Mouse (Mus musculus): ENCODE results near the gene Maz. TPM values are rescaled to one million over a fixed set of nuclear protein-coding genes. Genes with fewer than 3 reads are reported as not detected.

The Maz gene
- polyA plus RNA-seq (2015; fragmentation: Nextera tagmentation; extraction: Ambion mirVana), result 38.1 and 45.7 TPM in 2 replicates

- H3K4me1 ChIP-seq (replicated peaks), result peaks cover 73% of the 10 kb centered on the region
- ATAC-seq (ENCODE audit: insufficient read depth), result peak; percentile 81
These were observed at the start of gene Maz for GRCm38 (mm10) chr7:127026984-127027726. Maz (minus strand) TSS chr7:127027037.

GRCm38 (mm10) chr7:127076188-127076587 lies 49.4 kb upstream of the Maz start:
- Histone ChIP-seq H3K36me3 (replicated peaks) (no peaks in the 10 kb centered on the region), H3K27ac (replicated peaks) (no peak overlapping the region), H3K4me2 (no peak overlapping the region), H3K9ac (no peak overlapping the region), H3K9me3 (replicated peaks) (no peaks in the 10 kb centered on the region), H3K27me3 (no peaks in the 10 kb centered on the region), H3K4me1 (replicated peaks) (0 out of 2 replicates have a peak, but pooled peaks cover 3% of the 10 kb centered on the region), H3K4me3 (replicated peaks) (no peak overlapping the region)
- WGBS (ENCODE audit: insufficient replicate concordance), result 77% methylated on average over 5 of the region's 5 CpGs
- no peak for ATAC-seq (ENCODE audit: insufficient read depth)

More at GRCm38 (mm10) chr7:127026984-127027726, at the start of gene Maz:
- peak within 1 kb of the TSS; percentile 99 for H3K9ac ChIP-seq
- WGBS (ENCODE audit: insufficient replicate concordance), result under 1% methylated on average over 54 of the region's 63 CpGs
- no peaks in the 10 kb centered on the region for H3K27me3 ChIP-seq
- H3K4me3 ChIP-seq (replicated peaks), result peak within 1 kb of the TSS; percentile 98
- H3K4me2 ChIP-seq, result peak within 1 kb of the TSS; percentile 98
- peak within 1 kb of the TSS; percentile 97 for H3K27ac ChIP-seq (replicated peaks)
- H3K36me3 ChIP-seq (replicated peaks), result peaks cover 79% of the 10 kb centered on the region
- no peaks in the 10 kb centered on the region for H3K9me3 ChIP-seq (replicated peaks)

GRCm38 (mm10) chr7:127073221-127073620 lies 46.4 kb upstream of the Maz start:
- 73% methylated on average over 4 of the region's 4 CpGs for WGBS (ENCODE audit: insufficient replicate concordance)
- no peak for ATAC-seq (ENCODE audit: insufficient read depth)

GRCm38 (mm10) chr7:127070871-127071413 lies 44.1 kb upstream of the Maz start:
- Histone ChIP-seq H3K9me3 (replicated peaks) (no peaks in the 10 kb centered on the region), H3K27ac (replicated peaks) (no peak overlapping the region), H3K9ac (no peak overlapping the region), H3K4me3 (replicated peaks) (no peak overlapping the region), H3K4me2 (no peak overlapping the region), H3K4me1 (replicated peaks) (no peaks in the 10 kb centered on the region), H3K27me3 (no peaks in the 10 kb centered on the region), H3K36me3 (replicated peaks) (no peaks in the 10 kb centered on the region)
- no peak for ATAC-seq (ENCODE audit: insufficient read depth)
- WGBS (ENCODE audit: insufficient replicate concordance), result 58% methylated on average over 4 of the region's 4 CpGs

More at GRCm38 (mm10) chr7:127073221-127073620, 46.4 kb upstream of the Maz start:
- Histone ChIP-seq H3K4me1 (replicated peaks) (no peaks in the 10 kb centered on the region), H3K27me3 (no peaks in the 10 kb centered on the region), H3K9ac (no peak overlapping the region), H3K4me2 (no peak overlapping the region), H3K27ac (replicated peaks) (no peak overlapping the region), H3K9me3 (replicated peaks) (no peaks in the 10 kb centered on the region), H3K4me3 (replicated peaks) (no peak overlapping the region), H3K36me3 (replicated peaks) (no peaks in the 10 kb centered on the region)

GRCm38 (mm10) chr7:127066317-127066716 lies 39.5 kb upstream of the Maz start:
- H3K4me3 ChIP-seq (replicated peaks), result no peak overlapping the region
- H3K36me3 ChIP-seq (replicated peaks), result no peaks in the 10 kb centered on the region
- no peak for ATAC-seq (ENCODE audit: insufficient read depth)
- no peak overlapping the region for H3K4me2 ChIP-seq
- H3K27ac ChIP-seq (replicated peaks), result no peak overlapping the region
- 66% methylated on average over 4 of the region's 4 CpGs for WGBS (ENCODE audit: insufficient replicate concordance)
- no peaks in the 10 kb centered on the region for H3K9me3 ChIP-seq (replicated peaks)
- no peak overlapping the region for H3K9ac ChIP-seq
- H3K27me3 ChIP-seq, result 0 out of 2 replicates have a peak, but pooled peaks cover under 1% of the 10 kb centered on the region
- 0 out of 2 replicates have a peak, but pooled peaks cover 3% of the 10 kb centered on the region for H3K4me1 ChIP-seq (replicated peaks)

- H3K4me3 ChIP-seq (replicated peaks), result no peak overlapping the region
These were observed 38.7 kb upstream of the Maz start for GRCm38 (mm10) chr7:127065538-127065937.

GRCm38 (mm10) chr7:127055026-127055585 lies 28.3 kb upstream of the Maz start:
- H3K27ac ChIP-seq (replicated peaks), result no peak overlapping the region
- 51% methylated on average over 5 of the region's 5 CpGs for WGBS (ENCODE audit: insufficient replicate concordance)
- peaks cover 44% of the 10 kb centered on the region for H3K27me3 ChIP-seq
- H3K36me3 ChIP-seq (replicated peaks), result no peaks in the 10 kb centered on the region
- ATAC-seq (ENCODE audit: insufficient read depth), result no peak
- no peak overlapping the region for H3K9ac ChIP-seq
- H3K4me3 ChIP-seq (replicated peaks), result no peak overlapping the region
- no peaks in the 10 kb centered on the region for H3K9me3 ChIP-seq (replicated peaks)
- H3K4me2 ChIP-seq, result no peak overlapping the region
- H3K4me1 ChIP-seq (replicated peaks), result no peaks in the 10 kb centered on the region

More at GRCm38 (mm10) chr7:127065538-127065937, 38.7 kb upstream of the Maz start:
- H3K9ac ChIP-seq, result no peak overlapping the region
- 61% methylated on average over 6 of the region's 6 CpGs for WGBS (ENCODE audit: insufficient replicate concordance)
- H3K27me3 ChIP-seq, result 0 out of 2 replicates have a peak, but pooled peaks cover 7% of the 10 kb centered on the region
- H3K4me1 ChIP-seq (replicated peaks), result 0 out of 2 replicates have a peak, but pooled peaks cover 3% of the 10 kb centered on the region
- no peaks in the 10 kb centered on the region for H3K36me3 ChIP-seq (replicated peaks)
- H3K27ac ChIP-seq (replicated peaks), result no peak overlapping the region
- no peak for ATAC-seq (ENCODE audit: insufficient read depth)
- no peaks in the 10 kb centered on the region for H3K9me3 ChIP-seq (replicated peaks)
- H3K4me2 ChIP-seq, result no peak overlapping the region

GRCm38 (mm10) chr7:127041851-127042672 lies 15.2 kb upstream of the Maz start, which contains the start of gene Kif22:
Kif22 (minus strand) TSS chr7:127042471.
- peak within 1 kb of the TSS; percentile 85 for H3K27ac ChIP-seq (replicated peaks)
- under 1% methylated on average over 53 of the region's 53 CpGs for WGBS (ENCODE audit: insufficient replicate concordance)
- peak within 1 kb of the TSS; percentile 99 for H3K9ac ChIP-seq
- peak within 1 kb of the TSS; percentile 77 for H3K4me2 ChIP-seq
- peak; percentile 88 for ATAC-seq (ENCODE audit: insufficient read depth)
- H3K4me3 ChIP-seq (replicated peaks), result peak within 1 kb of the TSS; percentile 99
- peaks cover 33% of the 10 kb centered on the region for H3K4me1 ChIP-seq (replicated peaks)
- H3K36me3 ChIP-seq (replicated peaks), result peaks cover 33% of the 10 kb centered on the region
- no peaks in the 10 kb centered on the region for H3K9me3 ChIP-seq (replicated peaks)
- no peaks in the 10 kb centered on the region for H3K27me3 ChIP-seq

GRCm38 (mm10) chr7:127031244-127031643 lies 4.4 kb upstream of the Maz start:
- WGBS (ENCODE audit: insufficient replicate concordance), result 45% methylated on average over 1 of the region's 1 CpGs
- Histone ChIP-seq H3K9ac (no peak overlapping the region), H3K4me3 (replicated peaks) (no peak overlapping the region), H3K4me1 (replicated peaks) (peaks cover 44% of the 10 kb centered on the region), H3K4me2 (no peak overlapping the region), H3K9me3 (replicated peaks) (no peaks in the 10 kb centered on the region), H3K27ac (replicated peaks) (0 out of 2 replicates have a peak overlapping the region, but pooled peaks have one; percentile 76), H3K36me3 (replicated peaks) (peaks cover 87% of the 10 kb centered on the region), H3K27me3 (no peaks in the 10 kb centered on the region)
- no peak for ATAC-seq (ENCODE audit: insufficient read depth)

GRCm38 (mm10) chr7:127030172-127030571 lies 3.3 kb upstream of the Maz start:
- Histone ChIP-seq H3K27ac (replicated peaks) (peak overlapping the region; percentile 76), H3K36me3 (replicated peaks) (peaks cover 79% of the 10 kb centered on the region), H3K4me1 (replicated peaks) (peaks cover 49% of the 10 kb centered on the region), H3K4me3 (replicated peaks) (no peak overlapping the region), H3K9me3 (replicated peaks) (no peaks in the 10 kb centered on the region), H3K9ac (no peak overlapping the region), H3K4me2 (no peak overlapping the region), H3K27me3 (no peaks in the 10 kb centered on the region)
- no peak for ATAC-seq (ENCODE audit: insufficient read depth)
- 92% methylated on average over 1 of the region's 1 CpGs for WGBS (ENCODE audit: insufficient replicate concordance)
